In genomic region chr9:111054923-111055322, GRCm38 (mm10) we compare ENCODE assay signal across 17 mouse cellular contexts. TPM values are rescaled to one million over a fixed set of nuclear protein-coding genes. Genes with fewer than 3 reads are reported as not detected.
DNase-seq lines count a peak whose midpoint lies in the region; ATAC-seq lines count a peak whose summit lies in the region.
"Had no signal": no experiment of that assay in that cellular context is flagged by ENCODE, and none has a peak within 500 bp of the region (broad histone marks: within the 10 kb centered on the region; RNA-seq: fewer than 3 reads in every experiment).

No protein-coding gene starts in this region.

- H3K4me2 ChIP-seq in heart, embryonic 12.5 days, result peak overlapping the region; percentile 92
- H3K4me2 ChIP-seq in liver, embryonic 16.5 days (ENCODE audit: low read depth, low read length), result peak overlapping the region; percentile 76

- no peaks in the 10 kb centered on the region for H3K36me3 ChIP-seq in heart, embryonic 12.5 days
- H3K36me3 ChIP-seq in megakaryocyte, embryonic 14.5 days (replicated peaks; ENCODE audit: low read length), result peaks cover 4% of the 10 kb centered on the region
- peaks cover 5% of the 10 kb centered on the region; the same call in 1 of the 2 replicates for H3K36me3 ChIP-seq in liver, embryonic 16.5 days (ENCODE audit: control insufficient read depth, insufficient read depth)

- no peaks in the 10 kb centered on the region for H3K9me3 ChIP-seq in heart, embryonic 12.5 days (replicated peaks)
- H3K9me3 ChIP-seq in megakaryocyte, embryonic 14.5 days, result peaks cover 4% of the 10 kb centered on the region; the same call in 1 of the 2 replicates
- no peaks in the 10 kb centered on the region for H3K9me3 ChIP-seq in liver, embryonic 16.5 days (replicated peaks; ENCODE audit: control insufficient read depth, low read length)

- peaks cover 28% of the 10 kb centered on the region for H3K4me1 ChIP-seq in heart, embryonic 12.5 days (replicated peaks)
- peaks cover 64% of the 10 kb centered on the region for H3K4me1 ChIP-seq in megakaryocyte, embryonic 14.5 days
- H3K4me1 ChIP-seq in liver, embryonic 16.5 days (ENCODE audit: control insufficient read depth, low read depth, low read length), result peaks cover 38% of the 10 kb centered on the region

- no peak for ATAC-seq in heart, embryonic 12.5 days (ENCODE audit: insufficient number of reproducible peaks, low FRiP score)
- ATAC-seq in megakaryocyte, adult 5-6 weeks (ENCODE audit: poor library complexity, severe bottlenecking), result no peak
- no peak for ATAC-seq in liver, embryonic 16.5 days (ENCODE audit: low read depth)
- ATAC-seq: forebrain, embryonic 14.5 days; hindbrain, embryonic 16.5 days; intestine, postnatal 0 days; midbrain, embryonic 16.5 days had no signal

- no peaks in the 10 kb centered on the region for H3K27me3 ChIP-seq in heart, embryonic 12.5 days (replicated peaks)
- peaks cover 48% of the 10 kb centered on the region for H3K27me3 ChIP-seq in megakaryocyte, embryonic 14.5 days (replicated peaks)
- H3K27me3 ChIP-seq in liver, embryonic 16.5 days (ENCODE audit: control insufficient read depth, insufficient read depth, low read depth, low read length), result no peaks in the 10 kb centered on the region

- H3K27ac ChIP-seq in heart, embryonic 12.5 days (ENCODE audit: poor library complexity, severe bottlenecking), result no peak overlapping the region
- no peak overlapping the region for H3K27ac ChIP-seq in liver, embryonic 16.5 days (ENCODE audit: low read length)

- H3K4me3 ChIP-seq in heart, embryonic 12.5 days, result peak overlapping the region; percentile 14; the same call in 1 of the 2 replicates
- peak overlapping the region; percentile 48 for H3K4me3 ChIP-seq in megakaryocyte, embryonic 14.5 days (replicated peaks)
- H3K4me3 ChIP-seq in liver, embryonic 16.5 days (ENCODE audit: low read depth, low read length), result peak overlapping the region; percentile 80

- WGBS in heart, embryonic 12.5 days, result 74% methylated on average over 9 of the region's 9 CpGs
- 82% methylated on average over 9 of the region's 9 CpGs for WGBS in liver, embryonic 16.5 days (ENCODE audit: insufficient replicate concordance)

- H3K9ac ChIP-seq in heart, embryonic 12.5 days, result no peak overlapping the region
- peak overlapping the region; percentile 2; the same call in 1 of the 2 replicates for H3K9ac ChIP-seq in liver, embryonic 16.5 days (ENCODE audit: low read depth, low read length)

- no peak for DNase-seq in heart, adult 9 months (ENCODE audit: low spot score in 2 of 2)
- DNase-seq in Muller cell, postnatal 12 days (ENCODE audit: inconsistent ontology term), result no peak
- no peak for DNase-seq in embryo, embryonic 10 days (ENCODE audit: low spot score)
- DNase-seq: cerebellum, adult 11 months; cerebellum, postnatal 14 days; right cerebral cortex, adult 18-20 months; spleen, adult 18-20 months; thymus, adult 18-20 months had no signal

RNA-seq across cellular contexts. Expression of gene Ccrl2, which starts 2.4 kb away (rescaled TPM):
- polyA plus RNA-seq in heart, embryonic 12.5 days (2016; fragmentation: Nextera tagmentation; extraction: Ambion mirVana), result 3.9 and 4.4 TPM in 2 replicates
- 1.6 TPM in 1 of 2 replicates, not detected in the other for polyA plus RNA-seq in megakaryocyte, embryonic 14.5 days (2012; ENCODE audit: insufficient read depth, low replicate concordance)
- 3.7 and 8.9 TPM in 2 replicates for total RNA-seq in megakaryocyte, adult 5-6 weeks (2015)
- 4.3 and 11.1 TPM in 2 replicates for total RNA-seq in megakaryocyte, adult 5-6 weeks (2017)
- 15.7 and 18.2 TPM in 2 replicates for polyA plus RNA-seq in liver, embryonic 16.5 days (2015; fragmentation: Nextera tagmentation; extraction: Ambion mirVana)

RNA-seq across cellular contexts. Expression of gene Ltf, which starts 35.9 kb away (rescaled TPM):
- 0.72 and 1.3 TPM in 2 replicates for polyA plus RNA-seq in heart, embryonic 12.5 days (2016; fragmentation: Nextera tagmentation; extraction: Ambion mirVana)
- 7.6 TPM in 1 of 2 replicates, not detected in the other for polyA plus RNA-seq in megakaryocyte, embryonic 14.5 days (2012; ENCODE audit: insufficient read depth, low replicate concordance)
- total RNA-seq in megakaryocyte, adult 5-6 weeks (2015), result 1,347 and 1,763 TPM in 2 replicates
- total RNA-seq in megakaryocyte, adult 5-6 weeks (2017), result 1,568 and 2,380 TPM in 2 replicates
- polyA plus RNA-seq in liver, embryonic 16.5 days (2015; fragmentation: Nextera tagmentation; extraction: Ambion mirVana), result 173 and 211 TPM in 2 replicates
- total RNA-seq: MEL had no signal

Comparison
In these comparisons a context has a peak if more than half of its experiments do, and no peak if none do; other contexts are left out.
1. H3K4me3 ChIP-seq: peak in every context shown above with its lines; median percentile 80 in liver, embryonic 16.5 days; 48 in megakaryocyte, embryonic 14.5 days; 14 in heart, embryonic 12.5 days.
2. RNA of gene Ltf, which starts 35.9 kb away (polyA plus RNA-seq): 173 to 211 TPM in liver, embryonic 16.5 days; 7.6 TPM in megakaryocyte, embryonic 14.5 days and 0.72 to 1.3 TPM in heart, embryonic 12.5 days; every median in the first group is over 10 times any median in the second.